Mouse (Mus musculus) liver, postnatal 0 days (tissue): ENCODE results near the gene Chek2.

Source experiments
- CTCF ChIP-seq: sonication (generic); IDR thresholded peaks from 2 replicates; pipeline ENCODE4 v1.5.1; 2016; ENCODE audit warnings: antibody characterized with exemption, low read depth
- EP300 ChIP-seq: IDR thresholded peaks from 2 replicates; pipeline ENCODE4 v1.6.1; 2016; ENCODE audit warnings: antibody characterized with exemption, low read depth, mild to moderate bottlenecking

GRCm38 (mm10) chr5:110835959-110836358 is 3.8 kb upstream of the Chek2 start:
- TF ChIP-seq CTCF, result peak; percentile 86
- TF ChIP-seq EP300, result peak; percentile 97
